Mouse (Mus musculus) embryo, embryonic 10.5 days (tissue): ENCODE results near the gene Cpox.
"Not testable (repeated sequence)": the region's sequence is repeated elsewhere in the genome, so short reads cannot be mapped to it uniquely, and the experiment has no call there.

Source experiments
- DNase-seq: peaks from one replicate; pipeline ENCODE4 v3.0.0-alpha.2; 2015; ENCODE audit warnings: low spot score

Cpox gene

GRCm38 (mm10) chr16:58669917-58670630, at the start of gene Cpox:
Gene Cpox (plus strand): TSS chr16:58670292.
- DNase-seq, result peak; percentile 89

GRCm38 (mm10) chr16:58622377-58622776, 47.7 kb upstream of the Cpox start:
- DNase-seq, result no peak

- DNase-seq, result no peak
Measured at GRCm38 (mm10) chr16:58623114-58623513, 47.0 kb upstream of the Cpox start.

- DNase-seq, result peak; percentile 53
Measured at GRCm38 (mm10) chr16:58623944-58624343, 46.1 kb upstream of the Cpox start.

- DNase-seq, result no peak
Measured at GRCm38 (mm10) chr16:58627597-58628335, 42.3 kb upstream of the Cpox start.

- no peak for DNase-seq
Measured at GRCm38 (mm10) chr16:58628336-58628680, 41.8 kb upstream of the Cpox start.

- DNase-seq, result no peak
Measured at GRCm38 (mm10) chr16:58628968-58629367, 41.1 kb upstream of the Cpox start.

GRCm38 (mm10) chr16:58629736-58630135, 40.4 kb upstream of the Cpox start:
- no peak for DNase-seq

- DNase-seq, result no peak
Measured at GRCm38 (mm10) chr16:58635866-58636265, 34.2 kb upstream of the Cpox start.

GRCm38 (mm10) chr16:58637448-58637847, 32.6 kb upstream of the Cpox start:
- no peak for DNase-seq

- DNase-seq, result no peak
Measured at GRCm38 (mm10) chr16:58638016-58638415, 32.1 kb upstream of the Cpox start.

GRCm38 (mm10) chr16:58638689-58639175, 31.4 kb upstream of the Cpox start, which contains the start of gene E330017A01Rik:
Gene E330017A01Rik (minus strand): TSS chr16:58638739.
- DNase-seq, result no peak

GRCm38 (mm10) chr16:58649979-58650378, 20.1 kb upstream of the Cpox start:
- no peak for DNase-seq

- no peak for DNase-seq
Measured at GRCm38 (mm10) chr16:58655751-58656150, 14.3 kb upstream of the Cpox start.

- no peak for DNase-seq
Measured at GRCm38 (mm10) chr16:58656526-58656925, 13.6 kb upstream of the Cpox start.

GRCm38 (mm10) chr16:58658668-58659067, 11.4 kb upstream of the Cpox start:
- DNase-seq, result no peak

- no peak for DNase-seq
Measured at GRCm38 (mm10) chr16:58661826-58662225, 8.3 kb upstream of the Cpox start.

- no peak for DNase-seq
Measured at GRCm38 (mm10) chr16:58662287-58662791, 7.8 kb upstream of the Cpox start.

- peak; percentile 14 for DNase-seq
Measured at GRCm38 (mm10) chr16:58663021-58663420, 7.1 kb upstream of the Cpox start.

GRCm38 (mm10) chr16:58663816-58664215, 6.3 kb upstream of the Cpox start:
- no peak for DNase-seq

- not testable (repeated sequence) for DNase-seq
Measured at GRCm38 (mm10) chr16:58665137-58665536, 5.0 kb upstream of the Cpox start.

GRCm38 (mm10) chr16:58666681-58667080, 3.4 kb upstream of the Cpox start:
- not testable (repeated sequence) for DNase-seq

- no peak for DNase-seq
Measured at GRCm38 (mm10) chr16:58668586-58668985, 1.5 kb upstream of the Cpox start.
